Mouse (Mus musculus): Measurements from ENCODE around the gene Nfkbid.

DNA sequence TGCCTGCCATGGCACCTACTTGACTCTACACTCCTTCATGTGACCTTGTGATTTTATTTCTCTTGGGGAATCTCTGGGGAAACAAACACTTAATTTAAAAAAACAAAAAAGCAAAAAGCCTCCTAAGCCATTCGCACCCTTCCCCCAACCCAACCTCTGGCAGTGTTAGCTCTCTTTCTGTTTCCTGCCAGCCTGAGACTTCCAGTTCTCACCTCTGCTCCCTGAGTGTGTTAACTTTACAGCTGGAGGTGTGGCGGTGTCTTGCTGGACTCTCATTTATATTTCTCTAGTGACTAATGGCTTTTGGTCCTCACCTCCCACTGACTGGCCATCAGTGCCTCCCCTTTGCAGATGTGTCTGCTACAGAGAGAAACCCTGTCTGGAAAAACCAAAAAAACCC is 11.7 kb upstream of the Nfkbid start:
- TF ChIP-seq CTCF (IDR thresholded peaks at IDR 0.05; ENCODE audit: control insufficient read depth, insufficient read depth, insufficient replicate concordance, low read depth, low read length) (no peak), POLR2A (IDR thresholded peaks at IDR 0.05; ENCODE audit: control insufficient read depth, low read depth, low read length) (no peak)

Measured in testis, adult 2 months (tissue).